Mouse (Mus musculus) myocyte (in vitro differentiated cells): Measurements from ENCODE around the gene Tlr4.

Source experiments
- CEBPB ChIP-seq: IDR thresholded peaks from 2 replicates; pipeline ENCODE4 v1.6.1; 2011; ENCODE audit warnings: mild to moderate bottlenecking, moderate library complexity; ENCODE audit not compliant: poor library complexity, insufficient read depth, severe bottlenecking
- E2F4 ChIP-seq: IDR thresholded peaks from one replicate; pipeline ENCODE4 v1.6.1; 2011; ENCODE audit warnings: mild to moderate bottlenecking, control low read depth, moderate library complexity; ENCODE audit not compliant: insufficient read depth
- MAX ChIP-seq: IDR thresholded peaks from one replicate; pipeline ENCODE4 v1.6.1; 2011; ENCODE audit warnings: low read depth, mild to moderate bottlenecking, control low read depth
- MYOD1 ChIP-seq, 3 experiments: IDR thresholded peaks; one replicate each; pipeline ENCODE4 v1.6.1; 2011; ENCODE audit warnings: control low read depth in 2 of 3, low read depth in 2 of 3, mild to moderate bottlenecking in 2 of 3, moderate library complexity in 1 of 3; ENCODE audit not compliant: insufficient read length in 2 of 3, control insufficient read depth in 1 of 3
- MYOG ChIP-seq, 3 experiments: IDR thresholded peaks; one replicate each; pipeline ENCODE4 v1.6.1; 2011; ENCODE audit warnings: control low read depth in 2 of 3, low read depth in 2 of 3, mild to moderate bottlenecking in 2 of 3; ENCODE audit not compliant: insufficient read length in 2 of 3, control insufficient read depth in 1 of 3, insufficient read depth in 1 of 3
- POLR2A ChIP-seq: IDR thresholded peaks from one replicate; pipeline ENCODE4 v1.6.1; 2011; ENCODE audit warnings: low read depth, mild to moderate bottlenecking, control low read depth, moderate library complexity; ENCODE audit not compliant: insufficient read length
- POLR2AphosphoS2 ChIP-seq: IDR thresholded peaks from one replicate; pipeline ENCODE4 v1.6.1; 2011; ENCODE audit warnings: low read depth, control low read depth; ENCODE audit not compliant: insufficient read length
- SRF ChIP-seq: IDR thresholded peaks from one replicate; pipeline ENCODE4 v1.6.1; 2011; ENCODE audit warnings: low read depth; ENCODE audit not compliant: control insufficient read depth, insufficient read length
- USF1 ChIP-seq: IDR thresholded peaks from one replicate; pipeline ENCODE4 v1.6.1; 2011; ENCODE audit warnings: low read depth, mild to moderate bottlenecking, control low read depth, moderate library complexity

- TF ChIP-seq MYOD1 (IDR thresholded peaks at IDR 0.05; ENCODE audit: control insufficient read depth in 1 of 3, insufficient read length in 2 of 3, low read depth in 2 of 3) (no peak), MYOG (IDR thresholded peaks at IDR 0.05; ENCODE audit: control insufficient read depth in 1 of 3, insufficient read depth in 1 of 3, insufficient read length in 2 of 3, low read depth in 2 of 3) (no peak), POLR2A (no peak), USF1 (no peak), CEBPB (no peak), E2F4 (no peak), POLR2AphosphoS2 (no peak), MAX (no peak), SRF (no peak)
Measured at GRCm38 (mm10) chr4:66828163-66828668, 832 bp downstream of the Tlr4 start.
